ENCODE assay signal across 18 mouse cellular contexts in genomic region chr1:131511131-131511530, GRCm38 (mm10). TPM values are rescaled to one million over a fixed set of nuclear protein-coding genes. Genes with fewer than 3 reads are reported as not detected.
DNase-seq lines count a peak whose midpoint lies in the region; ATAC-seq lines count a peak whose summit lies in the region.
"Had no signal": no experiment of that assay in that cellular context is flagged by ENCODE, and none has a peak within 500 bp of the region (broad histone marks: within the 10 kb centered on the region; RNA-seq: fewer than 3 reads in every experiment).

No protein-coding gene starts in this region.

- H3K9me3 ChIP-seq in heart, embryonic 11.5 days (replicated peaks; ENCODE audit: control insufficient read depth, low read length), result no peaks in the 10 kb centered on the region
- no peaks in the 10 kb centered on the region for H3K9me3 ChIP-seq in stomach, embryonic 16.5 days (replicated peaks; ENCODE audit: control insufficient read depth, low read length)
- H3K9me3 ChIP-seq: embryonic facial prominence, embryonic 15.5 days; forebrain, embryonic 15.5 days; hindbrain, embryonic 13.5 days had no signal

- ATAC-seq in heart, embryonic 11.5 days (replicated peaks; ENCODE audit: insufficient number of reproducible peaks, low FRiP score, low TSS enrichment), result no peak
- ATAC-seq in granulocyte monocyte progenitor cell, adult 5-6 weeks (replicated peaks; ENCODE audit: poor library complexity, severe bottlenecking), result peak; percentile 77
- ATAC-seq in stomach, embryonic 16.5 days (ENCODE audit: insufficient read depth, low FRiP score), result no peak
- ATAC-seq: activated CD4-positive, CD25-positive, alpha-beta regulatory T cell, adult 4 months; CD4-positive, CD25-positive, alpha-beta regulatory T cell, adult 4 months; forebrain, embryonic 15.5 days; hindbrain, postnatal 0 days had no signal

- 0 out of 2 replicates have a peak, but pooled peaks cover 6% of the 10 kb centered on the region for H3K4me1 ChIP-seq in heart, embryonic 11.5 days (ENCODE audit: control insufficient read depth, insufficient read depth, low read length)
- no peaks in the 10 kb centered on the region for H3K4me1 ChIP-seq in stomach, embryonic 16.5 days (ENCODE audit: control insufficient read depth, insufficient read depth, low read length)

- no peak overlapping the region for H3K27ac ChIP-seq in heart, embryonic 11.5 days (ENCODE audit: low read depth, low read length)
- H3K27ac ChIP-seq in stomach, embryonic 16.5 days (ENCODE audit: low read length), result 0 out of 2 replicates have a peak overlapping the region, but pooled peaks have one; percentile 4
- H3K27ac ChIP-seq: forebrain, embryonic 15.5 days; hindbrain, embryonic 13.5 days had no signal

- H3K36me3 ChIP-seq in heart, embryonic 11.5 days (ENCODE audit: control insufficient read depth, insufficient read depth, low read length), result no peaks in the 10 kb centered on the region
- no peaks in the 10 kb centered on the region for H3K36me3 ChIP-seq in stomach, embryonic 16.5 days (ENCODE audit: control insufficient read depth, insufficient read depth, low read length)
- H3K36me3 ChIP-seq: embryonic facial prominence, embryonic 15.5 days; forebrain, embryonic 15.5 days; hindbrain, embryonic 13.5 days had no signal

- no peak overlapping the region for H3K4me2 ChIP-seq in heart, embryonic 11.5 days
- no peak overlapping the region for H3K4me2 ChIP-seq in stomach, embryonic 16.5 days (ENCODE audit: low read depth, low read length)
- H3K4me2 ChIP-seq: embryonic facial prominence, embryonic 15.5 days; forebrain, embryonic 15.5 days; hindbrain, embryonic 13.5 days had no signal

- no peak overlapping the region for H3K9ac ChIP-seq in heart, embryonic 11.5 days (ENCODE audit: low read depth, low read length)
- no peak overlapping the region for H3K9ac ChIP-seq in stomach, embryonic 16.5 days (ENCODE audit: low read length)
- H3K9ac ChIP-seq: embryonic facial prominence, embryonic 15.5 days; forebrain, embryonic 15.5 days; hindbrain, embryonic 13.5 days had no signal

- DNase-seq in heart, adult 11 months, result peak; percentile 87
- DNase-seq in ES-CJ7 (ENCODE audit: low read depth, low spot score), result peak; percentile 17
- no peak for DNase-seq in layer of hippocampus, postnatal 10 days (ENCODE audit: low spot score in 2 of 2)
- DNase-seq in adrenal gland, adult 2 months, result no peak
- DNase-seq: adrenal gland, postnatal 25 days; B cell, adult 2 months; cerebellum, adult 2 months; cerebellum, postnatal 10 days; heart, postnatal 10 days had no signal

- no peaks in the 10 kb centered on the region for H3K27me3 ChIP-seq in heart, embryonic 11.5 days (ENCODE audit: control insufficient read depth, insufficient read depth, low read length)
- H3K27me3 ChIP-seq in stomach, embryonic 16.5 days (ENCODE audit: control insufficient read depth, insufficient read depth, low read length), result no peaks in the 10 kb centered on the region
- H3K27me3 ChIP-seq: embryonic facial prominence, embryonic 15.5 days; forebrain, embryonic 15.5 days; hindbrain, embryonic 13.5 days had no signal

- H3K4me3 ChIP-seq in heart, embryonic 11.5 days (ENCODE audit: low read depth, low read length), result no peak overlapping the region
- no peak overlapping the region for H3K4me3 ChIP-seq in stomach, embryonic 16.5 days (replicated peaks; ENCODE audit: low read length)
- H3K4me3 ChIP-seq: embryonic facial prominence, embryonic 15.5 days; forebrain, embryonic 15.5 days; hindbrain, embryonic 13.5 days had no signal

RNA-seq across cellular contexts. Expression of gene Srgap2, which starts 16.0 kb away (rescaled TPM):
- 19.4 and 23.3 TPM in 2 replicates for polyA plus RNA-seq in heart, embryonic 11.5 days (2014; fragmentation: Nextera tagmentation; extraction: Ambion mirVana)
- total RNA-seq in granulocyte monocyte progenitor cell, adult 5-6 weeks (2014; fragmentation: Nextera tagmentation), result 36.0 and 61.0 TPM in 2 replicates
- total RNA-seq in granulocyte monocyte progenitor cell, adult 5-6 weeks (2017), result 14.3 and 16.5 TPM in 2 replicates
- polyA plus RNA-seq in stomach, embryonic 16.5 days (2015; fragmentation: Nextera tagmentation; extraction: Ambion mirVana), result 12.2 and 14.2 TPM in 2 replicates
- 100 to 1,000 TPM; 125 to 129 TPM for total RNA-seq in layer of hippocampus, postnatal 10 days (2021)
- total RNA-seq in adrenal gland, adult 2 months (2021), result 10 to 100 TPM; 21.8 to 22.2 TPM
- polyA plus RNA-seq in adrenal gland, adult 2 months (2012; rRNA removed), result 13.9 and 15.2 TPM in 2 replicates

RNA-seq across cellular contexts. Expression of gene Fam72a, which starts 16.6 kb away (rescaled TPM):
- polyA plus RNA-seq in heart, embryonic 11.5 days (2014; fragmentation: Nextera tagmentation; extraction: Ambion mirVana), result 3.2 and 3.4 TPM in 2 replicates
- total RNA-seq in granulocyte monocyte progenitor cell, adult 5-6 weeks (2014; fragmentation: Nextera tagmentation), result 3.0 and 8.1 TPM in 2 replicates
- total RNA-seq in granulocyte monocyte progenitor cell, adult 5-6 weeks (2017), result 5.0 and 5.7 TPM in 2 replicates
- polyA plus RNA-seq in stomach, embryonic 16.5 days (2015; fragmentation: Nextera tagmentation; extraction: Ambion mirVana), result 1.7 TPM in 2 replicates
- total RNA-seq in layer of hippocampus, postnatal 10 days (2021), result 1 to 10 TPM; 1.5 to 1.7 TPM
- under 1 TPM; 0.79 to 0.92 TPM for total RNA-seq in adrenal gland, adult 2 months (2021)
- polyA plus RNA-seq in adrenal gland, adult 2 months (2012; rRNA removed), result 0.07 and 0.16 TPM in 2 replicates
- total RNA-seq: hindbrain, postnatal 0 days had no signal

Comparison
In these comparisons a context has a peak if more than half of its experiments do, and no peak if none do; other contexts are left out.
1. DNase-seq: peak in heart, adult 11 months (single experiment) and ES-CJ7 (single experiment); none in layer of hippocampus, postnatal 10 days (0 of 2) and adrenal gland, adult 2 months (single experiment).